Mouse (Mus musculus) forebrain, embryonic 10.5 days (tissue): Measurements from ENCODE around the gene Gas2l1. TPM values are rescaled to one million over a fixed set of nuclear protein-coding genes. Genes with fewer than 3 reads are reported as not detected.

ENCODE experiments used
- DNase-seq: peaks from one replicate; pipeline ENCODE4 v3.0.0-alpha.2; 2017; ENCODE audit warnings: low spot score; ENCODE audit errors: extremely low spot score
- H3K27ac ChIP-seq: fragments of 300-500 bp; sonication (generic); 2 replicates; pipeline ENCODE4 v1.5.1; 2016; ENCODE audit warnings: mild to moderate bottlenecking
- H3K27me3 ChIP-seq: fragments of 300-500 bp; sonication (generic); 2 replicates; pipeline ENCODE4 v1.6.1; 2016; ENCODE audit warnings: mild to moderate bottlenecking; ENCODE audit not compliant: poor library complexity, severe bottlenecking
- H3K36me3 ChIP-seq: fragments of 300-500 bp; sonication (generic); replicated peaks from 2 replicates; pipeline ENCODE4 v1.6.1; 2016; ENCODE audit warnings: mild to moderate bottlenecking, moderate library complexity
- H3K4me1 ChIP-seq: fragments of 300-500 bp; sonication (generic); 2 replicates; pipeline ENCODE4 v1.6.1; 2016
- H3K4me3 ChIP-seq: fragments of 300-500 bp; sonication (generic); 2 replicates; pipeline ENCODE4 v1.5.1; 2016; ENCODE audit warnings: mild to moderate bottlenecking, moderate library complexity
- H3K9me3 ChIP-seq: fragments of 300-500 bp; sonication (generic); 2 replicates; pipeline ENCODE4 v1.6.1; 2016; ENCODE audit warnings: mild to moderate bottlenecking, moderate library complexity
- WGBS: fragments of 180-500 bp; shearing (Covaris S2); methylation state at CpG from one replicate; pipeline ENCODE4 v1.1.7; 2016; 5-methylcytosine and 5-hydroxymethylcytosine counted together
- polyA plus RNA-seq: library from polyadenylated mRNA; unstranded; fragments of >200 nt; fragmentation: Nextera tagmentation; extraction: Ambion mirVana; gene quantifications from 2 replicates; pipeline ENCODE4 v1.2.1, GENCODE M21; 2016

Gas2l1 gene
- polyA plus RNA-seq, 1 experiment from 2014 or later = 20.9 TPM

DNA sequence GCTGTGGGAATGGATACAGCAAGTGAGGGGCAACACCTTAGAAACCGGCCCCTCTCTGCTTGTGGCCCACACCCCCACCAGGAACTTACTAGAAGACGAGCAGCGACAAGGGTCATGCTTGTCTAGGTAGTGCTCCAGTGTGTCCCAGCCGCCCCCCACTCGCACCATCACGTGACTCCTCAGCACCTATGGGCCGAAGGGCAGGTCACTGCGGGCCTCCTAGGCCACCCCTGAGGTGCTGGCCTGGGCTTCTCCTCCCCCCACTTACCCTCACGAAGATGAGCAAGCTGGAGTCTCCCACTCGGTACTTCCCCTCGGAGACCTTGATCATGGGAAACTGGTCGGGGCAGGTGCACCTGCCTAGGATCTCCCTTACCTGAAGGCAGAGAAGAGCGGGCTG is 2.8 kb downstream of the Gas2l1 start:
- DNase-seq = no peak

DNA sequence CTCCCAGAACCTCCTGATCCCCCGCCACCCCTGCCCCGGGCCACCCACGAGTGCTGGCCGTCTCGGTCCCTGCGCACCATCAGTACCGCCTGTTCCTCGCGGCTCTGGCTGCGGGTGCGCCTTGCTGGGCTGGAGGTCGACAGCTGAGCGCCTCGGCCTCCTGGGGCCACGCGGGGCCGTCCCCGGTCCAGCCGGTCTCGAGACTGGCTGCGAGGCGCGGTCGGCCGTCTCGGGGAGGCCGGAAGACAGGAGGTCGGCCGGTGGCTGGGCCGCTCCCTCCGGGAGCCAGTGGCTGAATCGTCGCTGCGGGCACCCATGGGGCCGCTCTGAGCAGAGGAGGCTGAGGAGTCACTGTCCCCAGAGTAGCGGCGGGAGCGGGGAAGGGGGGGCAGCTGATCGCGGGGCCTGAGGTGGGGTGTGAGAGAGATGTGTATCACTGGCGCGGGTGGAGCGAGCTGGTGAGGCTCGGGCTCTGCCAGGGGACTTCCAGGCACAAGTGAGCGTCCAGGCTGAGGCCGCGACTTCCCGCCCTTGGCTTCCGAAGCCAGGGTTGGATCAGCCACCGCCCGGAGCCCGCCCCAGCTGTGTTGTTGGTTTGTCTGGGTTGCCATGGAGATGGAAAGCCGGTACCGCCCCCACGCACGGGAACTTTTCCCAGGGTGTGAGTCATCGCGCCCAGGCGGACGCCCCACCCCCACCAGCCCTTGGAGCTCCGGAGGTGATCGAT is 3.6 kb downstream of the Gas2l1 start:
- Histone ChIP-seq H3K36me3 (peaks cover 10% of the 10 kb centered on the region; the same call in 1 of the 2 replicates), H3K4me1 (peaks cover 84% of the 10 kb centered on the region), H3K27me3 (peaks cover 84% of the 10 kb centered on the region), H3K9me3 (no peaks in the 10 kb centered on the region), H3K4me3 (peak overlapping the region; percentile 54), H3K27ac (peak overlapping the region; percentile 74)
- WGBS = 1% methylated on average over 62 of the region's 62 CpGs
- peak; percentile 89 for DNase-seq

More for the DNA sequence above, 2.8 kb downstream of the Gas2l1 start:
- H3K9me3 ChIP-seq = no peaks in the 10 kb centered on the region
- peaks cover 77% of the 10 kb centered on the region for H3K27me3 ChIP-seq
- peak overlapping the region; percentile 54 for H3K4me3 ChIP-seq
- peaks cover 13% of the 10 kb centered on the region for H3K36me3 ChIP-seq
- peaks cover 77% of the 10 kb centered on the region for H3K4me1 ChIP-seq
- peak overlapping the region; percentile 74; the same call in 1 of the 2 replicates for H3K27ac ChIP-seq
- 11% methylated on average over 13 of the region's 13 CpGs for WGBS

DNA sequence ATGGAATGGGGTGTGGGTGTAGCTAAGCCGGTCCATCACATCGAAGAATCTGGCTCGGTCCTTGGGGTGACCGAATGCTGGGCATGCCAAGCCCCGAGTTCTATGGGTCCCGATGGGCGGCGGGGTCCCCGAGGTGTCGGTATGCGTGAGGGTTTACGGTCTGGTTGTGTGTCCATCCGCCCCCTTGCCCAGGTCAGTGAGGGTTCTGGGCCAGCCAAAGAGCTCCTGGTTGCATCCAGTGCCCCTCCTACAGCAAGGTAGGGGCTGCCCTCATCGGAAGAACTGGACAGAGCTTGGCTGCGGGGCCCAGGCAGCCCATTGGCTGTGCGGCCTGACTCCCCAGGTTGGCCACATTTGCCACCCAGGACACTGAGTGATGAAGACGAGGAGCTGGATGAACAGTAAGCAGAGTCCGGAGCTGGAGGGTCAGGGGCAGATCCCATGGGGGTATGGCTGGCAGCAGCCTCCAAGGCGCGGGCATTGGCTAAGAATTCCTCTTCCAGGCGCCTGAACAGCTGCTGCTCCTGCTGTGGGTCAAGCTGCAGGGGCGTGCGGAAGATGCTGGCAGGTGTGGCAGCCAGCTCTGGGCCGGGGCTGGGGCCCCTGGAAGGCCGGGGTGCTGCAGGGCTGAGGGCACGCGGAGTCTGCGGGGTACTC is 4.2 kb downstream of the Gas2l1 start:
- WGBS = 49% methylated on average over 28 of the region's 28 CpGs

DNA sequence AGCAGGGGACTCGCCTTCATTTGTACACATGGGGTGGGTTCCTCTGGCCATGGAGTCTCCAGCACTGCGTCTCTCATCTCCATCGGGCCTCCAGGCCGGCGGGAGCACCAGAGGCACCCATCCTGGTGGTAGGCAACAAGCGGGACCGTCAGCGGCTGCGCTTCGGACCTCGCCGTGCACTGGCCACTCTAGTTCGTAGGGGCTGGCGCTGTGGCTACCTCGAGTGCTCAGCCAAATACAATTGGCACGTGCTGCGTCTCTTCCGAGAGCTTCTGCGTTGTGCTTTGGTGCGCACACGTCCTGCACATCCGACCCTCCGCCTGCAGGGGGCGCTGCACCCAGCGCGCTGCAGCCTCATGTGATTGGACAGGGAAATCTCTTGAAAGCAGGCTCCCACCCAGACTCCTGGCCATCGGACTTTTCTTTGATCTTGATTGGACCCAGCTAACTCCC is 5.4 kb downstream of the Gas2l1 start:
- 9% methylated on average over 27 of the region's 27 CpGs for WGBS
- H3K27ac ChIP-seq = no peak overlapping the region
- no peaks in the 10 kb centered on the region for H3K9me3 ChIP-seq
- H3K4me1 ChIP-seq = peaks cover 91% of the 10 kb centered on the region
- peak; percentile 58 for DNase-seq
- H3K4me3 ChIP-seq = 0 out of 2 replicates have a peak overlapping the region, but pooled peaks have one; percentile 13
- H3K27me3 ChIP-seq = peaks cover 100% of the 10 kb centered on the region
- peaks cover 10% of the 10 kb centered on the region; the same call in 1 of the 2 replicates for H3K36me3 ChIP-seq

More for the DNA sequence above, 4.2 kb downstream of the Gas2l1 start:
- H3K4me1 ChIP-seq = peaks cover 91% of the 10 kb centered on the region
- peak overlapping the region; percentile 74 for H3K27ac ChIP-seq
- DNase-seq = peak; percentile 44
- peaks cover 91% of the 10 kb centered on the region for H3K27me3 ChIP-seq
- H3K9me3 ChIP-seq = no peaks in the 10 kb centered on the region
- H3K4me3 ChIP-seq = peak overlapping the region; percentile 54
- peaks cover 10% of the 10 kb centered on the region; the same call in 1 of the 2 replicates for H3K36me3 ChIP-seq

DNA sequence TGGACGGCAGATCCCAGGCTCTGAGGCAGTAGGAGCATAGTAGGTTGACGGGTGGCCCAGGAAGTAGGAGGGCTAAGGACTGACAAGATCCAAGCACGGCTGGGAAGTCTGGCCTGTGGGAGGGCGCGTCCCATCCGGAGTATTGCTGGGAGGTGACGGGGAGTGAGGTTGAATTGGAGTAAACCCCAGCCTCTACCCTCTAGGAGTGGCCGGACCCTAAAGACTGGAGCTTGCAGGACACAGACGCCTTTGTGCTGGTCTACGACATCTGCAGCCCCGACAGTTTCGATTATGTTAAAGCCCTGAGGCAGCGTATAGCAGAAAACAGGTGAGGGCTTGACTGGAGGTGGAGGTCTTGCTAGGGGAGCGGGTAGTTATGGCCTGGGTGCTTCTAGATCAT is 5.9 kb downstream of the Gas2l1 start:
- Histone ChIP-seq H3K27ac (no peak overlapping the region), H3K9me3 (no peaks in the 10 kb centered on the region), H3K4me3 (0 out of 2 replicates have a peak overlapping the region, but pooled peaks have one; percentile 13), H3K4me1 (peaks cover 86% of the 10 kb centered on the region), H3K27me3 (peaks cover 96% of the 10 kb centered on the region), H3K36me3 (peaks cover 10% of the 10 kb centered on the region; the same call in 1 of the 2 replicates)
- peak; percentile 28 for DNase-seq
- 22% methylated on average over 14 of the region's 14 CpGs for WGBS

DNA sequence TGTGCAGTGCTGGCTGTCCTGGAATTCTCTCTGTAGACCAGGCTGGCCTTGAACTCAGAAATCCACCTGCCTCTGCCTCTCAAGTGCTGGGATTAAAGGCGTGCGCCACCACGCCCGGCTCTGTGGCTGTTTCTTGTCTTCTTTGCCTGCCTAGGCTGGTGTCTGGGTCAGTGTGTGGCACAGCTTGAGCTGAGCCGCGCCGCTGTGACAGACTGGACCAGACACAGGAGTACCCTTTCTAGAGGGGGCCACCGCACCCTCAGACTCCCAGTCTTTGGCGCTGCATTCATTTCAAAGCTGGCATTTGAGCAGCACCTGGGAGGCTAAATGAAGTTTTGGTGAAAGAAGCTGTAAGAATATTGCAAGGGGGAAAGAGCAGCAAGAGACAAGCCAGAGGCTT is 6.3 kb downstream of the Gas2l1 start:
- DNase-seq = no peak
- H3K27ac ChIP-seq = no peak overlapping the region
- H3K36me3 ChIP-seq = peaks cover 10% of the 10 kb centered on the region; the same call in 1 of the 2 replicates
- H3K27me3 ChIP-seq = peaks cover 91% of the 10 kb centered on the region
- WGBS = 30% methylated on average over 9 of the region's 9 CpGs
- H3K4me3 ChIP-seq = no peak overlapping the region
- H3K9me3 ChIP-seq = no peaks in the 10 kb centered on the region
- H3K4me1 ChIP-seq = peaks cover 82% of the 10 kb centered on the region

DNA sequence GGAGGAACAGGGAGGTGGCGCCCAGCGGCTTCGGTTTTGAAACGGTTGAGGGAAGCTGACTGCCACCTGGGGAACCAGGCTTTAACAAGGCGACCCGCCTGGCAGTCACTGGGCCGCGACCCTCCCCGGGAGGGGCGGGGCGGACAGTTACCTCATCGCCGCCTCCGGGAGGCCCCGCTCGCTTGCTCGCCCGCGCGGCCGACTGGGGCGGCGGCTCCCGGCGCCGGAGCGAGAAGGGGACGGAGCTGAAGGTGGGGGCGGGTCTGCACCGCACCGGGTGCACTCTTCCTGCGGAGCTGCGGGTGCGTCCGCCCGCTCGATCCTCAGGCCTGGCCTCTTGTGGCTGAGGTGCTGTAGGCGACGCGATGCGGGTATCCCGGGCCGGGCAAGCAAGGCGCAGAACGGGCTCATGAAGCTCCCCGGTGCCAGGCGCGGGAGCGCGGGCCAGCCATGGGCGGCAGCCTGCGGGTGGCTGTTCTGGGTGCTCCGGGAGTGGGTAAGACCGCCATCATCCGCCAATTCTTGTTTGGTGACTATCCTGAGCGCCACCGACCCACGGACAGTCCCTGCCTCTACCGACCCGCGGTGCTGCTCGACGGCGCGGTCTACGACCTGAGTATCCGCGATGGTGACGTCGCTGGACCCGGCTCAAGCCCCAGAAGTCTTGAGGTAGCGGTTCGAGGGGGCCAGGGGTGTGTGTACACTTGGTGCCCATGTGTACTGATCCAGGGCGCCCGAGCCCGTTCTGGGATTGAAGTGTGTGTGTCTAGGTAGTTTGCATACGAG is 7.1 kb downstream of the Gas2l1 start, which contains the start of gene Rasl10a:
Gene Rasl10a, plus strand, starts transcription at position 273 of the 786 bp plus-strand sequence.
- H3K27me3 ChIP-seq = peaks cover 84% of the 10 kb centered on the region
- H3K27ac ChIP-seq = peak within 1 kb of the TSS; percentile 45
- WGBS = 2% methylated on average over 77 of the region's 77 CpGs
- peak within 1 kb of the TSS; percentile 55 for H3K4me3 ChIP-seq
- peaks cover 10% of the 10 kb centered on the region; the same call in 1 of the 2 replicates for H3K36me3 ChIP-seq
- H3K9me3 ChIP-seq = no peaks in the 10 kb centered on the region
- peaks cover 74% of the 10 kb centered on the region for H3K4me1 ChIP-seq
- peak; percentile 43 for DNase-seq

DNA sequence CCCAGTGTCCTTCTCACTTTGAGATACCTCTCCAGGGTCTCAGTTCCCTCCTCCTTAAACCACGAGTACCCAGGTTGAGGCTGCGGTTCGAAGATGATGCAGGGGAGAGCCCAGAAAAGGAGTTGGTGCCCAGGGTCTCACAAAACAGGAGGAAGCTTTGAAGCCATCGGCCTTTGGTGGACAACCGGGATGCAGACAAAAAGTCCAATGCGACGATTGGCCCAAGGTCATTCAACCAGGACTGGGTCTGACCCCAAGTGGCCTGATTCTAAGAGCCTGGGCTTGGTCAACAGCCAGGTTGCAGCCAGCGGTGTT is 7.6 kb downstream of the Gas2l1 start:
- no peaks in the 10 kb centered on the region for H3K9me3 ChIP-seq
- H3K4me1 ChIP-seq = peaks cover 69% of the 10 kb centered on the region
- peaks cover 78% of the 10 kb centered on the region for H3K27me3 ChIP-seq
- DNase-seq = peak; percentile 25
- H3K4me3 ChIP-seq = peak overlapping the region; percentile 55
- WGBS = 14% methylated on average over 8 of the region's 8 CpGs
- H3K27ac ChIP-seq = peak overlapping the region; percentile 45; the same call in 1 of the 2 replicates
- peaks cover 10% of the 10 kb centered on the region; the same call in 1 of the 2 replicates for H3K36me3 ChIP-seq

DNA sequence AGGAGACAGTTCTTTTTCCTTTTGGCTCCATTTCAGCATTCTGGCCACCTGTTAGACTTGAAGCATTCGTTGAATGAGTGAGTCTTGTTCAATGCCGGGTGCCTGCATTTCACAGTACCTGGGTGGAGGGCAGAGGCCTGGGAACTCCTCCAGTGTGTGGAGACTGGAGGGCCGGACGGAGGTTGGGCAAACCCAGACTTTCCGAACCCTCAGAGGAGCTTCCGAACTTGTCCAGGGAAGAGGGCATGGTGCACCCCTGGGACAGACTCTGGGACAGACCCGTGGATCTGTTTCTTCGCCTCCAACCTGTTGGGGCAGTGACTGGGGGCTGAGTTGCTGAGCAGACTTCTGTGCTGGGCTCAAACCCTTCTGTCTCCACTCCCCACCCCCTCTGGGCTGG is 8.1 kb downstream of the Gas2l1 start:
- peaks cover 74% of the 10 kb centered on the region for H3K27me3 ChIP-seq
- no peaks in the 10 kb centered on the region for H3K9me3 ChIP-seq
- peaks cover 65% of the 10 kb centered on the region for H3K4me1 ChIP-seq
- no peak for DNase-seq
- H3K27ac ChIP-seq = no peak overlapping the region
- WGBS = 46% methylated on average over 8 of the region's 8 CpGs
- peaks cover 10% of the 10 kb centered on the region; the same call in 1 of the 2 replicates for H3K36me3 ChIP-seq
- no peak overlapping the region for H3K4me3 ChIP-seq

DNA sequence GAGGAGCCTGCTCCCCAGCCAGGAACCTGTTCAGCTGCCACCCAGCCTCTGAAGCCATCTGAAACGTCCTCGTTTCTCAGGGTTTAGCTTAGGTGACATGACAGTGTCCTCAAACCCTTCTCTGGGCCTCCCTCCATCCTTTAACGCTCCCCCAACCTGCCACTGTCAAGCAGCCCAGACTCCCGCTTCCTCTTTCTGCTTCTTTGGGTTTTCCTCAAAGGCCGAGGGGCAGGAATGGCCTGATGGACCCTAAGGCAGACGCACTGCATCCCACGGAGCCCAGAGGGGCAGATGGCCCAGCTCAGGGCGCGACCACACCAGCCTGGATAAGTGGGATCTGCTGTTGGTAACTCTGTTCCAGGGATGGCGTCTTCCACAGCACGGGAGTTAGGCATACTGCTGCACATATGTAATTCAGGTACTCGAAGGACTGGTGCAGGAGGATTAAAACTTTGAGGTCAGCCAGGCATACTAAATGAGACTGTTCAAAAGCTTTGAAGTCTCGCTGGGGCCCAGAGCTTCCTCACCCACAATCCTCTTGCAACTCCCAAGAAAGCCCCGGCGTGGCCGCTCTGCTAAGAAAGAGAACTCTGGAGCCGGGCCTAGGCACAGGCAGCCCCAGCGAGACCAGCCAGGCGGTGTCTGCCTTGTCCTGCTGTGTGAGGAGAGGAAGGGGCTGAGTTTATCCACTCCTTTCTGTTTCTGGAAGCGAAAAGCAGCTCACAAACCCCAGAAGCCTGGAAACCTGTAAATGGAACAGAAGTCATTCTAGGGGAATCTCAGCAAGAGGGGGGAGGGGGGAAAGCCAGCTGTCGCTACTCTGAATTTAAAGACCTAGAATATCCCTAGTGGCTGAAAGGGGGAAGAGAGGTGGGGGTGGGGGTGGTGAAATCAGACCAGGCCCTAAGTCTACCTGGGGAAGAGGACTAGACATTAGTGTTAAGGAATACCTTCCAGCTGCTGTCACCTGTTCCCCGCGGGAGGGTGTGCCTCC is 8.9 kb downstream of the Gas2l1 start:
- Histone ChIP-seq H3K4me3 (no peak overlapping the region), H3K36me3 (peaks cover 7% of the 10 kb centered on the region; the same call in 1 of the 2 replicates), H3K4me1 (peaks cover 56% of the 10 kb centered on the region), H3K27ac (peak overlapping the region; percentile 56), H3K9me3 (no peaks in the 10 kb centered on the region), H3K27me3 (peaks cover 66% of the 10 kb centered on the region)
- peak; percentile 49 for DNase-seq
- 20% methylated on average over 23 of the region's 23 CpGs for WGBS

DNA sequence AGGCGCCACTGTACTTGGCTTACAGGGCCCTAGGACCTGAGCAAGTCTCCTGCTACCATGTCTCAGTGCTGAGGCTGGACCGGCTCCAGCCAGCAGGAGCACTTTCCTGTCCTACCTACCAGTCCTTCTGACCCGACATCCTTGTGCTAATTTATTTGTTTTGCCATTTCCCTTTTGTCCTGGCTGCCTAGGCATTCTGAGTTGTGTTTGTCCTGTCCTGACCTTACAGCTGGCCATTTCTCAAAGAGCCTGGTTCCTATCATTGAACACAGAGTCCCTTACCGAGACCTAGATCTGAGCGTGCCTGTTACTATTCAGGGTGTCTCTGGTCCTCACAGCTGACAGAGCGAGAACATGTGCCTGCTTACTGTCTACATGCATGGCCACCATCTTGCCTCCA is 10.3 kb downstream of the Gas2l1 start:
- Histone ChIP-seq H3K4me3 (no peak overlapping the region), H3K27ac (no peak overlapping the region)

More for the DNA sequence above, 10.3 kb downstream of the Gas2l1 start:
- Histone ChIP-seq H3K36me3 (no peaks in the 10 kb centered on the region), H3K4me1 (peaks cover 50% of the 10 kb centered on the region), H3K27me3 (peaks cover 52% of the 10 kb centered on the region), H3K9me3 (no peaks in the 10 kb centered on the region)
- no peak for DNase-seq
- 76% methylated on average over 6 of the region's 6 CpGs for WGBS
